Mouse (Mus musculus) E14TG2a.4 (cell line): ENCODE results near the gene Mars.

Experiments used
- CTCF ChIP-seq: conservative IDR thresholded peaks from 2 replicates; pipeline ENCODE4 v1.5.1; 2014; ENCODE audit warnings: low read length
- NANOG ChIP-seq: IDR thresholded peaks from 2 replicates; pipeline ENCODE4 v1.6.1; 2014; ENCODE audit warnings: borderline replicate concordance, low read length, mixed read lengths

- TF ChIP-seq CTCF (no peak), NANOG (no peak)
These were observed 48.0 kb downstream of the Mars start for GRCm38 (mm10) chr10:127263631-127264030.
